Mouse (Mus musculus) 3T3-L1 (cell line): ENCODE results near the gene A630023A22Rik.

Experiments
- DNase-seq: peaks from one replicate; pipeline ENCODE4 v3.0.0-alpha.2; 2015; ENCODE audit warnings: low read depth, low spot score

Gene A630023A22Rik

GRCm38 (mm10) chr14:34086806-34087205, 15.7 kb downstream of the A630023A22Rik start:
- DNase-seq = no peak

- DNase-seq = peak; percentile 29
Observed at GRCm38 (mm10) chr14:34085731-34086130, 16.8 kb downstream of the A630023A22Rik start, which contains the start of gene Anxa8. Gene Anxa8, plus strand, starts transcription at chr14:34085981.

GRCm38 (mm10) chr14:34080321-34080997, 22.1 kb downstream of the A630023A22Rik start:
- DNase-seq = peak; percentile 90

- no peak for DNase-seq
Observed at GRCm38 (mm10) chr14:34078293-34078692, 24.3 kb downstream of the A630023A22Rik start.

GRCm38 (mm10) chr14:34077222-34077621, 25.3 kb downstream of the A630023A22Rik start:
- DNase-seq = no peak

GRCm38 (mm10) chr14:34075346-34075745, 27.2 kb downstream of the A630023A22Rik start:
- DNase-seq = no peak

GRCm38 (mm10) chr14:34071665-34072064, 30.9 kb downstream of the A630023A22Rik start:
- no peak for DNase-seq

- DNase-seq = no peak
Observed at GRCm38 (mm10) chr14:34052516-34052915, 50.0 kb downstream of the A630023A22Rik start, which contains the start of gene Antxrl. Gene Antxrl, plus strand, starts transcription at chr14:34052707.

- no peak for DNase-seq
Observed at GRCm38 (mm10) chr14:34050101-34050779, 52.3 kb downstream of the A630023A22Rik start.

- DNase-seq = no peak
Observed at GRCm38 (mm10) chr14:34043341-34043740, 59.2 kb downstream of the A630023A22Rik start.

GRCm38 (mm10) chr14:34041241-34041640, 61.3 kb downstream of the A630023A22Rik start:
- DNase-seq = no peak

- no peak for DNase-seq
Observed at GRCm38 (mm10) chr14:34033841-34034610, 68.5 kb downstream of the A630023A22Rik start.

- DNase-seq = no peak
Observed at GRCm38 (mm10) chr14:34026710-34027109, 75.8 kb downstream of the A630023A22Rik start.

GRCm38 (mm10) chr14:34016938-34017337, 85.6 kb downstream of the A630023A22Rik start:
- DNase-seq = no peak

- no peak for DNase-seq
Observed at GRCm38 (mm10) chr14:34016381-34016780, 86.2 kb downstream of the A630023A22Rik start, which contains the start of gene Gm5460. Gene Gm5460, plus strand, starts transcription at chr14:34016758.

- DNase-seq = no peak
Observed at GRCm38 (mm10) chr14:34015063-34015462, 87.5 kb downstream of the A630023A22Rik start, which contains the start of gene Gm30083. Gene Gm30083, minus strand, starts transcription at chr14:34015182.

GRCm38 (mm10) chr14:34002358-34002757, 100.2 kb downstream of the A630023A22Rik start:
- DNase-seq = no peak

GRCm38 (mm10) chr14:34001445-34001844, 101.1 kb downstream of the A630023A22Rik start:
- DNase-seq = peak; percentile 5
